Mouse (Mus musculus) brain, embryonic 18.5 days (tissue): ENCODE results near the gene Entpd3.

ENCODE experiments used
- DNase-seq: peaks from one replicate; pipeline ENCODE4 v3.0.0-alpha.2; 2012; ENCODE audit warnings: low read depth, low spot score

The Entpd3 gene

DNA sequence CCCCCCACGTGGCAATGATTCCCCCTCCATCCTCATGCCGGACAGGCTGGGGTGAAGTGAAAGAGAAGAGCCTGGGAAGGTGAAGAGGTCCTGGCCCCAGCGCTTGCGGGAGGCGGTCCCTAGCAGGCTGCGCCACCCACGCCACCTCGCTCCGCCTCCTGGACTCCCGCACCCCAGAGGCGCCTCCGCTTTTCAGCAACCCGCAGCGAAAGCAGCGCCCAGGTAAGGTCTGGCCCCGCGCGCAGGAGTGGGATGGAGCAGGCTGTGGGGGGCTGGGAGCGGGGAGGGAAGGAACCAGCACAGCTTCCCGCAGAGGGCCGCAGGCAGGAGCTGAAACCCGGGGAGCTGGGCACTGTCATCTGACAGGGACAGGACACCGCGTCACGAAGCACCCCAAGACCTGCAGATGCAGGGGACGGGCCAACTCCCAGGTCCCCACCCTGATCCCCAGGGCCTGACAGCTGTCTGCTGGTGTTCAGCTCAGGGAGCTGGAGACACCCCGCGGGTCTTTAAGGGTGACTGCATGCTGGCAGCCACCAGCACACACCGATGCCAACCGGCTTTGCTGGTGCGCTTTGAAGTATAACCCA is at the start of gene Entpd3:
Entpd3 (plus strand) TSS at position 157 of the 590 bp plus-strand sequence.
- no peak for DNase-seq

DNA sequence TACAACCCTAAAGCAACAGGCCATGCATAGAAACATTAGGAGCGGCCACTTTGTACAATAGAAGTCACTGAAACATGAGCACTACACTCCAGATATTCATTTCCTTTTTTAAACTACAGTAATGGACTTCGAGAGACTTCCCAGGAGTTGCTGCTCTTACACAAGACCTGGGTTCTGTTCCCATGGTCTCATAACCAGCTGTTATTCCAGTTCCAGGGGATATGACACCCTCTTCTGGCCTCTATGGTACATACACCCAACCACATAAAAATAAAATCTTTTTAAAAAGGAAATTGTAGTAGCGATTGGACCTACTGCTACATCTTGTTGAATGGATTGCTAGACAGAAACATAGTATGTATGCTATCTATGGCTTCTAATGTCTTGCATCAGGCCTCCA is 48.1 kb upstream of the Entpd3 start:
- no peak for DNase-seq

- DNase-seq: no peak
Observed at GRCm38 (mm10) chr9:120492010-120492399, 47.6 kb upstream of the Entpd3 start, which contains the start of gene Eif1b. Gene Eif1b, plus strand, starts transcription at chr9:120492232.

GRCm38 (mm10) chr9:120492400-120493351 is 46.9 kb upstream of the Entpd3 start:
- no peak for DNase-seq

DNA sequence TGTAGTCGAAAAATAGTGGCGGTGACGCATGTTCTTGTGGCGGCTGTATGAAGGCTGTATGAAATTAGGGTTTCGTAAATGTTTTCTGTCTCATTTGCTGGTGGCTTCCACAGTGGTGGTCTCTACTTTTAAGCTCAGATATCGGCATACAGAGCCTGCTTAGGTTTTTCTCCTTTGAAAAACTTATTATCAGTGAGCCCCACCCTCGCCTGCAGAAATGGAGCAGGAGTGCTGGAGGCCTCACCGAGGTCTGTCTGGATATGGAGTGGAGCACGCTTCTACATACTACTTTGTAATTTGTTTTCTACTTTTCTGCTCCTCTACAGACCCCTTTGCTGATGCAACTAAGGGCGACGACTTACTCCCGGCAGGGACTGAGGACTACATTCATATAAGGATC is 45.8 kb upstream of the Entpd3 start:
- no peak for DNase-seq

- DNase-seq: no peak
Observed at GRCm38 (mm10) chr9:120496691-120497090, 42.9 kb upstream of the Entpd3 start.

DNA sequence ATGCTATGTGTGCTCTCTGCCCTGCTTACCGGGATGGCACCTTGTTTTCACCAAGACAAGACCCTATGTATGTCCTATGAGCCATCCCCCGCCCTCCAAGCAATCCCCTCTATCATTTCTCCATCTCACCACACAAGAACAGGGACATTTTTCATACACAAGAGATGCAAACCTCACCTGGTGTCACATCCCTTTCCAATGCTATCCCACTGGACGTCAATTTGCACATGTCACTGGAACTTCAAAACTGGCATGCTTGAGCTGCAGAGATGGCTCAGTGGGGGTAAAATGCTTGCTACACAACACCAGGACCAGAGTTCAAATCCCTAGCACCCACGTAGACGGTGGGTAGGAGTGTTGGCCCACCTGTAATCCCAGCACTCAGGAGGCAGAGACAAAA is 41.6 kb upstream of the Entpd3 start:
- DNase-seq: no peak

GRCm38 (mm10) chr9:120501191-120501902 is 38.3 kb upstream of the Entpd3 start:
- DNase-seq: no peak

DNA sequence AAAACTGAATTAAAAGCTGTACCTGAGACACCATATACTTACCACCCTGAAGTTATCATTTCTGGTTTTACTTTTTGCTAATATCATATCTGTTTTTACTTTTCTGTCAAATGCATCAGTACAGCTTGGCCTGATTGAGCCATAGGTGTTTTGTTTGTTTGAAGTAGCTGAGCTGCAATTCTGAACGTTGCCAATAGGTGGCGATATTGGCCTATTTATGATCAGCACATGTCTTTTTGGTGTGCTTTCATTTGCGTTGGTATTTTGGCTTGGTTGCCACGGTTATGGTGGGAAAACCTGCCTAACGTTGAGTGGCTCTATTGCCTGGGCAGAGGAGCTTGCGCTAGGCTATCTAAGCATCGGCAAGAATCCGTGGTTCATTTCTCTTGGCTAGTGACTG is 37.6 kb upstream of the Entpd3 start:
- DNase-seq: peak; percentile 66

DNA sequence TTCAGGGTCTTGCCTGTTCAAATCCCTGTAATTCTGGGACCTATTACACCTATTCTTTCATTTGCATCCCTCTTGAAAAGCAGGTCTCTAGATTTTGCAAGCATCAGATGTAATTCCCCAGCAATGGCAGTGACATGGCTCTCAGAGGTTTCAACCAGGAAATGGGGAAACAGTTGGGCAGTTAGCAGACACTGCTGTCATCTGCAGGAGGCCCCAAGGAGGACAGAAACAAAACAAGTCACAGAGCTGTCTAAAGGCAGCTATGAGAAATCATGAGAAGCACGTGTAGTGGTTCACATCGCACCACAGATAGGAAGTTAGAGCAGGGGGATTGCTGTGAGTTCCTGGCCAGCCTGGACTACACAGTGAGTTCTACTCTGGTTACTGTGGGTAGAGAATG is 35.2 kb upstream of the Entpd3 start:
- DNase-seq: no peak

DNA sequence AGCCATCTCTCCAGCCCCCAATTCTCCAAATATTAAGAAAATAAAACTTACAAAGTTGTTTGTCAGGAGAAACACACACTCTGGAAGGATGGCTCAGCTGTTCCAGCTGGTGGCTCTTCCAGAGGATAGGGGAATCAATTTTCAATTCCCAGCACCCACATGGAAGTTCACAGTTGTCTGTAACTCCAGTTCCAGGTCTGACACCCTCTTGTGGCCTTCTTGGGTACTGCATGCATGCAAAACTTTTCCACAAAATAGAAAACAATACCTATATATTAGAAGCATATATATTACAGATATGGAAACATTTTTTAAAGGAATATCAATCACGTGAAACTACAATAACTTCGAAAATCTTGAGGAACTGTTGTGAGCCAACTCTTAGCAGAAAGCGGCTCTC is 27.8 kb upstream of the Entpd3 start:
- no peak for DNase-seq

DNA sequence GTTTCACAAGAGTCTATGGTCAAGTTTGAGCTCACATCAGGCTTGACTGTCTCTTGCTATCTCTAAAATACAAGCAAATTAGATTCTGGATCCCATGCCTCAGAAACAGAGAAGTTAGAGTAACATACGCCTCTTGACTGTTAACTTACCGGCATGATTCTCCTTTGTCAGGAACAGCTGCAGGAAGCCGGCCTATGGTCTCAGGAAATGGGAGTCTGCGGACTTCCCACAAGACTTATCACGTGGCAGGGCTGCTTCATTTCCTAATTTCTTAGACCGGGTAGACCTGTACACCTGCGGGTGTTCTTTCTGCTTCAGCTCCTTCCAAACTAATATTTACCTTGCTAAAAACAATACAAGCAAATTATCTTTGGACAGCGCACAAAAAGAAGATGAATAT is 22.9 kb upstream of the Entpd3 start:
- DNase-seq: no peak

DNA sequence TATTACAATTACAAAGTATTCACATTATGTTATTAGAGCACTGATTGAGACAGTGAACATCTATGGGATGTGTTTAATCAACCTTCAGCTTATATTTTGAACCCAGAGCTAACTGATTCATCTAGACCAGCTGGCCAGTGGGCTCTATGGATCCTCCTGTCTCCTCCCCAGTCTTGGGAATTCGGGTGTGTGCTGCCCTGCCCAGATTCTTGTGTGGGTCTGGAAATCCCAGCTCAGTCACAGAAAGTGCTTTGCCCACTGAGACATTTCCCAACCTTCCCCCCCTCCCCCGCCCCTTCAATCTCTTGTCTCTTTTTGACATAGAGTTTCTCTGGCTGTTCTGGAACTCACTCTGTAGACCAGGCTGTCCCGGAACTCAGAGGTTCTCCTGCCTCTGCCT is 20.7 kb upstream of the Entpd3 start:
- DNase-seq: no peak

- no peak for DNase-seq
Observed at GRCm38 (mm10) chr9:120519469-120520125, 20.0 kb upstream of the Entpd3 start.

DNA sequence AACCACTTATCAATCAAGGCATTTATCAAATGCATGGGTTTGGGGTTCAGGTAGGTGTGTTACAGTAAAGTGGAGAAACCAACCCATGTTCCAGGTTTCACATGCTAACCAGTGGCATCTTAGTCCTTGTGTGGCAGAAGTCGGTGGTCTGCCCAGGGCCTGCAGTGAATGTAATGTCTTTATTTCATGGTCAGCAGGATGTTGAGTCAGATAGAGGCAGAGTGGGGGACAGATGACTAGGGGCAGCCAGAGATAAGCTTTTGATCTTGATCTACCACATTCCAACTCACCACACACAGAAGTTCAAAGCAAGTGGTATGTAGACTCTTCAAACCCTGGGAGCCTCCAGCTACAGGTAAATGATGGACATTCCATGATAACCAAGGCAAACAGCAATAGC is 18.5 kb upstream of the Entpd3 start:
- no peak for DNase-seq

DNA sequence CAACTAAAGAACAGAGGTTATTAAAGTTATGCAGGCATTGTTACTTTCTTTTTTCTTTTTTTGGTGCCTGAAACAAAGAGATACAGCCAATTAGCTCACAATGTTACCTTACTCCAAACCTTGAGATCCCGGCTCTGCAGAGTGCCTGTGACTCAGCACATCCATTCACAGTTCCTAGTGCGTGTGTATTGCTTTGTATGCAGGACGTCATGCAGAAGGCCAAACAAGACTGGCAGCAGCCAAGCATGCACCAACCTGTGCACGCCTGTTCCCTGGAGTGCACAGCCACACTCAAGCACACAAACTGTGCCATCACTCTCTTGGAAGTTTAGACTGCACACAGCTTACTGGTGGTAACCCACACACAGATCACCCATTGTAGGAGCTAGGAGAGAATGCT is 12.3 kb upstream of the Entpd3 start:
- no peak for DNase-seq

DNA sequence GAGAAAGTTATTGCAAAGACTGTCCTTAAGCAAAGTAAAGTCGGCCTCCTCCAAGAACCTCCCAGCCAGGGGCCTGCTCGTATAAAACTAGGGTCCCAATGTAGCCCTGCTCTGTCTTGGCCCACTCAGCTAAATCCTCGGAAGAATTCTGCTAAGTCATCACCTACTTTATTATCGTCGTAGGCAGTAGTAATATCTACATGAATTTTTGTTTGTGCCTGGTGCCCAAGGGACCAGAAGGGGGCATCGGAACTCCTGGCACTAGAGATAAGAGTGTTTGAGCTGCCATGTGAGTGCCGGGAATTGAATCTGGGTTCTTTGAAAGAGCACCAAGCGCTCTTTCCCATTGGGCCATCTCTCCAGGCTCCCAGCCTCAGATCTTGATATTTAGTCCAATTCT is 11.7 kb upstream of the Entpd3 start:
- DNase-seq: no peak

DNA sequence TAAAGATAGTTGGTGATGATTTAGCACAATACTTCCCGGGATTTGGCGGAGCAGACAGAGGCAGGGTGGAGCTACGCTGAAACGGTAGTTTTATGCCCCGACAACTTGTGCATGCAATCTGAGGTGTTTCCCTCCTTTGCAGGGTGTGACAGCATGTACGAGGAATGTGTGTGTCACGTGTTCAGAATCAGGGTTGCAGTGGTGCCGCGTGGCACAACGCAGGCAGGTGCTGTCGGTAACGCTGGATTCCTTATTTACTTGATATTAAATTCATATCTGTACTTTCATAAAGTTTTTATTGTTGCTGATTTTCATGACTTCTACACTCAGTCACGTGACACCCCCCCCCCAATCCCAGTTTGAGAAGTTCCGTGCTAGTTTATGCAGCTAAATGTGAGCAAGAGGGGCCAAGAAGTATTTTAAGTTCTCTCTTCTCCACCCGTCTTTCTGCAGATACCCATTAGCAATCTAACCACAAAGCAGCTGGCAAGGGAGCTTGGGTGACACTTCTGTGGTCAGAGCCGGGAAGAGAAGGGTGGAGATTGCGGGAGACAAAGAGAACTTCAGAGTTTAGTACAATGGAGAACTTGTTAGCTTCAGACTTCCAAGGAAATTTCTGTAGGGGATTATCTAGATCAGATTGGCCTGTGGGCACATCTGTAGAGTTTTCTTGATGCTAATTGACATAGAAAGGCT is 10.7 kb upstream of the Entpd3 start:
- no peak for DNase-seq

DNA sequence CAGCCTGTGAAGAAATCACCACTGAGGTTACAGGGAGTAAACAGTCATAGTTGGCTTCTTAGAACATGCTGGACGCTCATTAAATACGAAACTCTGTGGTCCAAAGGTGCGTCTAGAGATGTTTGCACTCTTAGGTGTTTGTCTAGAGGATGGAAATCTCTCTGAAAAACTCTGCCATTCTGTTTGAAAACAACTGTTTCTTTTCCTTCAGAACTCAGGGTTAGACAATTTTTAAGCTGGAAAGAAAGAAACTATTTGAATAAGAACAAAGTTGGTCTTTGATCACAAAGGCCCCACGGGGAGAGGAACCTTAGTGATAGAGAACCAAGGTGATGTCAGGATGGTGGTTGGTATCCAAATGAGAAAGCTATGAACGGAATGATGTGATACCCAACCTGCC is 9.1 kb upstream of the Entpd3 start:
- DNase-seq: no peak

DNA sequence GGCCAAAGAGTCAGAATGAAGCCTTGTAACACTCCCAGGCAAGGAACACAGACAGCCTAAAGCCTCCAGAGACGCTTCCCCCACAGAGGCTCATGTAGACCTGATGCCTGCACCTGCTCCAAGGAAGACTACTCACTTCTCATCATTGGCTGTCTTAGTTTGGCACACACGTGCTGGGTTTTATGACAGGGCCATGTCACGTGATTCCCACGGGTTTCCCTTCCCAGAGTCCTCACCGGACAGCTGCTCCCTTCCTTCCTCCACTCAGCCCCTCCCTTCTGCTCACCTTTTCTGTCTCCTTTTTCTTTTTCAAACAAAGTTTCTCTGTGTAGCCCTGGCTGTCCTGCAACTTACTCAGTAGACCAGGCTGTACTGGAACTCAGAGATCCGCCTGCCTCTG is 7.6 kb upstream of the Entpd3 start:
- no peak for DNase-seq

GRCm38 (mm10) chr9:120532691-120533090 is 6.9 kb upstream of the Entpd3 start:
- DNase-seq: no peak
